Mouse (Mus musculus): ENCODE results near the gene Nipa1.
"Not testable (repeated sequence)": the region's sequence is repeated elsewhere in the genome, so short reads cannot be mapped to it uniquely, and the experiment has no call there.

The Nipa1 gene

DNA sequence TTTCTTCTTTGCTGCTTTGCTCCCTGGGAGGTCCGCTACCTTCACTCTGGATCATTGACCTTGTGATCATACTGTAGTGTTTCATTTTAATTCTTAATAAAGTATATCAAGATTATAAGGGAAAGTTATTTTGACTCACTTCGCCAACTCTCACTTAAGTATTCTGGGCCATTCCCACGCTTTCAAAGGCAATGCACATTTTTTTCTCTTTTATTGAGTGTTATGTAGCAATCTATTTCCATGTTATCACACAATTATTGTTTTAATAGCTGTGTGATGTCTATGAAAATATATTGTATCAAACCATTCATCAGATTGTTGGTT lies at the start of gene Nipa1:
Gene Nipa1 (minus strand): TSS at position 25 of the 324 bp plus-strand sequence.
- no peak for DNase-seq

DNA sequence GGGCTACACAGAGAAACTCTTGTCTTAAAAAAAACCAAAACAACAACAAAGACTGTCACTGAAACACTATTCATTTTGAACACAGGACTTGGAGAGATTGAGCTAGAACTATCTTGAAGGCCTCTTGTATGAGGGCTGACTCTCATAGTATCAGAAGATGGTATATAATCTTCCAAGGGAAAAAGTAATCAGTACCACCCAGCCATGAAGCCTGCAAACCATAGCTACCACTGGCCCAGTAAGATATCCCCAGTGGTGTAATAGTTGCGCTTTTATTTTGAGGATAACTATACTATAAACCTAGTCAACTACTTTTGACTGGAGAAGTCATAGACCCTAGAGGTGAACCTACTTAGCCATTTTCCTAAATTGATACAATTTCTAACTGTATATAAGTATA lies 46.9 kb upstream of the Nipa1 start:
- DNase-seq: no peak

DNA sequence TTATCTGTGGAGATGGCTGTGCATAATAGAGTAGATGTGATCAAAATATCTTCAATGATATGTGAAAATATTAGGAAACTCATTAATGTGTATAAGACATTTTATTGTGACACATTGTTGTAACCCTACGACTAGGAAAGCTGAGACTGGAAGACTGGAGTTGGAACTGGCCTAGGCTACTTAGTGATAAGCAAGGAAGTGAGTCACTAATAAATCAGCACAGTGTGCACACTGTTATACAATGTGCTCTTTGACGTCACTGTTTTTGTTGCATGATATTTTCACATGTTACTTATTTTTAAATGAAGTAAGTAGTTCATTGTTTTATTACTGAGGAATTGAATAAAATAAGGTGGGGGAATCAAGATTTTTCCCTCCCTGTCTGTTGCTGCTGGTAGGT lies 46.4 kb upstream of the Nipa1 start:
- no peak for DNase-seq

DNA sequence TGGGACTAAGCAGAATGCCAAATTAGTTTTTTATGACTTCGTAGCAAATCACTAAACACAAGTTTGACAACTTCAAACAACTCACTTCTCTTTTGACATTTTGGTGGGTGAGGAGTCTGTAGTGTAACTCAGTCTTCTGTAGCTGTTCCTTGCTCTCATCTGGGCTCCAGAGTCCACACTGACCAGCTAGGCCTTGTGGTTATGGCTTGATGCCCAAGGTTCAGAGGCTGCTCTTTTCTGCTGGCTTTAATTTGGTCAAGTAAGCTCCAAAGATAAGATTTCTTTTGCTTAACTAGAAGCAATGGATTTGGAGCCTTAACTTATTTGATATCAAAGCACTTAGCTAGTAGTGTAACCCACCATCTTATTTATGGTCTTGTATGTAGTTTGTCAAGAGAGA lies 45.1 kb upstream of the Nipa1 start:
- no peak for DNase-seq

DNA sequence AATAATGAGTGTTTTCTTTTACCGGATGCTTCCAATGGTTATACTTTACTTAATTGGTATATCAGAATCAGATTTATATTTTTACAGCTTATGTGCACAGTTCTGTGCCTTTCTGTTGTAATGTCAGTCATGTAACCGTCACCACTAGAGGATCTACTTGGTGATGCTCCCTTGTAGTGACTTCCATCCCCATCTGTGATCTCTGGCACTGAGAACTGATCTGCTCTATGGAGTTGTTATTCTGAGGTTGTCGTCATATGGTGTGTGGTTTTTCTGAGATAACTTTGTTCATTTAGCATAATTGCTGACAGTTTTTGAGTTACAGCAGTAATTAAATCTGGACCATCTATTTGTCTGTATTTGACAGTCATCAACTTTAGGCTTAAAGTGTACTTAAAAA lies 35.6 kb upstream of the Nipa1 start:
- no peak for DNase-seq

DNA sequence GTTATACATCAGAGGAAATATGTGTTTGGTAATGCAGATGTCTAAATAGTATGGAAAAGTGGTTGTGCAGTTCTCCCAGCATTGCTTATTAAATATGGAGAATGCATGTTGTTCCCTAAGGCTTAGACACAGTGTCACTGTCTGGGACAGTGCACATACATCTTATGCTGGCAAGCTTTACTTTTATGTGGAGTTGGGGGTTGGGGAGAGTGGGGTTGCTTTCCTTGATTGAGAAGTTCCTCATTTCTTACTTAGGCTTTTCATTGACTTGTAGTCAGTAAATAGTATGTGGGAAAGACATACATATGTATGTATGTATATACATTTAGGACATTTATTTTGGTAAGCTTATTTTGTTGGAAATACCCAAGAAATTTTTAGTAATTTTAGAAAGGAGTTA lies 33.2 kb upstream of the Nipa1 start:
- DNase-seq: no peak

DNA sequence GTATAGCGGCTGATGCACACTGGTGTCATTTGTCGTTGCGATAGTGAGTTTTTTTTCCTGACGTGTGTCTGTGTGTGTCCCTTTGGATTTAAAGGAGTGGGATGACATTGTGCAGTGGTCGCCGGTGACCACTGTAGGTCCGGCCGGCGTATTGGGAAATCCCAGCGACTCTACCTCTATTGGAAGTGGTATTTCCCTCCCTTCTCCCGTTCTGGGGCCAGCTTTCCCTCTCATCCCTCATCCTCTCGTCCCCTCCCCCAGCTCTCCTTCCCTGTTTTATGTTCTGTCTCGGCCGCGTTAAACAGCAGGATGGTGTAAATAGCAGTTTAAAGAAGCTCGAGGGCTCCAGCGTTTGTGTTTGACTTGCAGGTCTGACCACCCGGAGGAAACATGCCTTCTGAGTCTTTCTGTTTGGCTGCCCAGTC lies 30.7 kb upstream of the Nipa1 start:
- DNase-seq: peak; percentile 56

DNA sequence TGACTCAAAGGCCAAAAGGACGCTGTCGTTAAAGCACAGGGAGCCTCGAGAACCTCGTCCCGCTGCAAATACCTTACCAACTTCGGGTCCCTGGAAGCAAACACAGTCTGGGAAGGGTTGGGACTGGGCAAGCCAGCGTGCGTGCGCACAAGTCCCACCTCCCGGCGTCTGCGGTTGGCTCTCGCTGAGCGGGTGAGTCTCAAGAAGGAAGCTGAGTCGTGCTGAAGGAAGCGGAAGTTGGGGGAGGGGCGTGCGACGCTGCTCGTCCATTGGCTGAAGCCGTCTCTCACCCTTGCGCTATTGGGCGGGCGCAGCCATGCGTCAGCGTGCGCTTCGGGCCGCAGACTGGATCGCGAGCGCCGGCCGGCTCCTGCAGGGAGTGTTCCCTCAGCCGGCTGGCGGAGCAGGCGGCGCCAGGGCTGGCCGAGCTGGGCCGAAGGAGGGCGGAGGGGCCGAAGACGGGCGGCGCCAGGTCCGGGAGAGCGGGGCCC lies 30.1 kb upstream of the Nipa1 start, which contains the start of gene Herc2:
Gene Herc2 (plus strand): TSS at position 366 of the 491 bp plus-strand sequence.
- peak; percentile 100 for DNase-seq

DNA sequence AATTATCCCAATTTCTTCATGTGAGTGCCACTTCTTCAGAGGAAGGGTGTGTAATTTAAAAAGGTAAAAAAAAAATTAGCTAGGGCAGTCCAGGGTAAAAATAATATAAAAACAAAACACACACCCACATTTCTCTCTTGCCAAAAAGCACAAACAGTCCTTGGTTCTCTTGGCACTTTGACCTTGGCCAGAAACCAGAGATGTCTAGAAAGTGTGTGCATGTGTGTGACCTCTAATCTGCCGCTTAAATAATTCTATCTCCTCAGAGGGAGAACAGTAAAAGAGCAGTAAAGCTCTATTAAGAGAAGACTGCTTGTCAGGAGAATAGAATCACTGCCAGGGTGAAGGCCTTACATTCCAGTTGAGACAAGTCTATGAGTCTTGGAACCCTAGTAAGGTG lies 27.4 kb upstream of the Nipa1 start:
- no peak for DNase-seq

DNA sequence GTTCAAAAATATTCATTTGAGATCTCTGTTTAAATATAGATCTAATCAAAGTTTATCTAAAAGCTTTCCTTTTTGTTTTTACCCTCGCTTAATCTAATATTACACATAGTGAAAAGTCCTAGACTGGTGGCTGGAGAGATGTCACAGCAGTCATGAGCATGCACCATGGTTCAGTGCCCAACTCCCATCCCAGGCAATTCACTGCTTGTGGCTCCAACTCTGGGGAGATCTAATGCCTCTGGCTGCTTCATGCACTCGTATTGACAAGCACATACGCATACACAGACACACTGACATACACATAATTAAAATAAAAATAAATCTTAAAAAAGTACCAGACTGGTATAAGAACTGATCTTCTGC lies 24.5 kb upstream of the Nipa1 start:
- DNase-seq: no peak

DNA sequence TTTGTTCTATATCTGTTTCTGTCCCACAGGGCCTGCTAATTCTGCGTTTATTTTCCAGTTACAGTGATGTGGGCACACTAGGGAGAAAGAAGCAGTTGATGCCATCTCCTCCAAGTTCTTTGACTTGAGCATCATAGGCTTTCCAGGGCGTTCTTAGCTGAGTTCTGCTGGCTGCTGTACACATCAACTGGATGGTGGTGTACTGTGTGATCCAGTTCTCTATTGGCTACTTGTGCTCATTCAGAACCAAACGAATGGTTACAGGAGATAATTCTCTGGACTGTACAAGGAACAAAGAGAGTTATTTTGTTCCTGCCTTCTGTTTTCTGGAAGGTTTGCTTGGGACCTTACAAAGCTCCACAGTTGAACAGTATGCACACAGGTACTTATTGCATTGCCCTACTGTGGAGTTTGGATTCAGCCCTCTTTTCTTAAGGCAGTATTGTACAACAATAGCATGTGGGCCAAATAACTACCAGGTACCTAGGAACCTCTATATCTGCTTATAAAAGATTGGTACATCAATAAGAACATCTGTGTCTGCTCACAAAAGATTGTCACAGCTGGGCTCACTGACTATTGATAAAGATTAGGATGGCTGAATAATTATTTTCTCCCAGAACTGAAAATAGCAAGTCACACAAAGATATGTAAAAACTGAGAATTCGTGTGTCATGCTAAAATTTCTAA lies 24.0 kb upstream of the Nipa1 start:
- no peak for DNase-seq

DNA sequence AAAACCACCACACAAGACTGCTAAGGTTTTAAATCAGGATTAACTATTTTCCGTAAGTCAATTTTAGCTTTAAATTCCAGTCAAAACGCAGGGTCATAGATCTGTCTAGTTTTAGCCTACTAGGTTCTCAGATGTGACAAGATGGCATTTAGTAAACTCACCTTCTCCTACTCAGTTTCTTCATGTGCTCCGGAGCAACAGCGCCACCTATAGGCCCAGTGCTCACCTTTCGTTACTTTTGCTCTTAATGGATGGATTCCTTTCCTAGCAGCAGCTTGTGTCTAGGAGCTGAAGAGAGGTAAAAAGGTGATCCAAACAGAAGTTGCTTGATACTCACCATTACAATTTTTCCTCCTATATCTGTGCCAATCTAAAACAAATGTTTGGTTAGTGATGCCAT lies 22.6 kb upstream of the Nipa1 start:
- DNase-seq: peak; percentile 75

DNA sequence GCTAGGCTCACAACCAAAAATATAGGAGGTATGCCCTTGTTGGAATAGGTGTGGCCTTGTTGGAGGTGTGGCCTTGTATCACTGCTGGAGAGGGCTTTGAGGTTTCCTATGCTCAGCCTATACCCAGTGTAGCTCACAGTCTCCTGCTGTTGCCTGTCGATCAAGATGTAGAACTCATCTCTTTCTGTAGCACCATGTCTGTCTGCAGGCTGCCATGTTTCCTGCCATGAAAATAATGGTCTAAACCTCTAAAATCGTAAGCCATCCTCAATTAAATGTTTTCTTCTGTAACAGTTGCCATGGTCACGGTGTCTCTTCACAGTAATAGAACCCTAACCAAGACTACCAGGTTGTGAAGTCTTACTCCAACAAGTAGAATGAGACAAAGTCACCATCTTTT lies 3.8 kb upstream of the Nipa1 start:
- DNase-seq: no peak

DNA sequence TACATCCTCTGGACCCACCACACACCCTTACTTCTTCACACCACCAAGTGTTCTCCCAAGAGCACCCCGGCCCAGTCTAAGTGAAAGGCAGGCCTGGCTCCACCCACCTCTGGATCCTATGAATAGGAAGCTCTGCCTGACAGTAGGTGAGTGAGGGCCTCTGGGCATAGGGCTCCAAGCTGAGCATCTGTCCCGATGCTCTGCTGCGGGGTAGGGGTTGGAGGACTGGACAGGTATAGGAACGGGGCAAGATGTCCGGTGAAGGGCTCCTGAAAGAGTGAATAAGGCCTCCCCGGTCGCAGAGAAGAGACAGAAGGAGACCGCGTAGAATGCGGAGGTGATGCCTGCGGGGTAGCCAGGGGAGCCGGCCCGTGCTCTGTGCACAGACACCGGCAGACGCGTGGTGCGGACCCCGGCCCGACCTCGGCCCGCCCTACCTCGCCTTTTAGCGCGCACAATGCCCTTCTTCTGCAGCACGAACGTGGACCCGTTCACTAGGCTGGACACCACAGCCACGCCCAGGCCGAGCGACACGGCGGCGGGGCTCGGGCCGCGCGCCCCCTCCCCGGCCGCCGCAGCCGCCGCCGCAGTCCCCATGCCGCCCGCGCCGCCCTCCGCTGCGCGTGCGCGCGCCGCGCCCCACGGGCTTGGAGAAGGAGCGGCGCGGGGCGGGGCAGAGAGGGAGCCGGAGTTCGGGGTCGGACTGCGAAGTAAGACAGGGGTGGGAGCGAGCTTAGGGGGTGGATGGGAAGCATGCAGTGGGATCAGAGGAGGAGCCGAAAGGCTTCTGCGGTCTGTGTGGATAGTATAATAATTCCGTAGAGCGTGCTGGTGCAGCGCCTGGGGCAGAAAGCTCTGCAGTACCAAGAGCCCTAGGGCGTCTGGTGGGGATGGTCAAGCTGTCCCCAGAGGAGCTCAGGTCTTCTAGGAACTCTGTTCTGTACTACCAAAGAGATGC lies 503 bp downstream of the Nipa1 start:
- peak; percentile 82 for DNase-seq

DNA sequence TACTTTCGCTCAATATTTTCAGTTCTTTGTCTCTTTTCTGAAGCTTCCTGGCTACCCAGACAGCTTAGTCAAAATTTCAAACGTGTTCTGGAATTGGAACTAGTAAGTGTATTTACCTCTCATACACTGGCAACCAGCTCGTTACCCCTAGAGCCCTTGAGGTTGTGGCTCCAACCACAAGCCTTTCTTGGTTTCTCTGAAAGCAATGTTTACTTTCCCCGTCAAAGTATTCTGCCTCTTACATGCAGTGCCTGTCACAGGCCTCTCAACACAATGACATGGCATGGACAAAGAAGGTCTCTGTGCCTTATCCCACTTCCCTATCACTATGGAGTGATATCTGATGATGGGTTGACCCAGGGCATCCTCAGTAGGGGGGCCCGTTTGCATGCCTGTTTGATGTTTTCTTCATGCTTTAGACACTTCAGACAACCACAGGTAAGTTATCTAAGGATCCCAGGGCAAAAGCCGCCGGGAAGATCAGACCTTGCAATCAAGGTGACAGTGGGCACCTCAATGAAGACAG lies 1.2 kb downstream of the Nipa1 start:
- DNase-seq: no peak

DNA sequence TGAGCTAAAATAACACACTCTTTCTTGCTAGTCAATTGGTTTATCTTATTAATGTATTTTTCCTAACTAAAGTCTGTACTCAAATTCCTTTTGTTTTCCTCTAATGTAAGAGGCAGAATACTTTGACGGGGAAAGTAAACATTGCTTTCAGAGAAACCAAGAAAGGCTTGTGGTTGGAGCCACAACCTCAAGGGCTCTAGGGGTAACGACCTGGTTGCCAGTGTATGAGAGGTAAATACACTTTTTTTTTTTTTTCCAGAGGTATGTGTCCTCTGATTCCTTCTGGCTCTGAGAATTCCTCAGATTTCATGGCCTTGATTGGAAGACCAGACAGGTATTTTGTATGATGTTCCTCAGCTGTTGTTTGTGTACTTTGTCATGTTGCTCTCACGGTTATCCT lies 2.0 kb downstream of the Nipa1 start:
- DNase-seq: no peak

DNA sequence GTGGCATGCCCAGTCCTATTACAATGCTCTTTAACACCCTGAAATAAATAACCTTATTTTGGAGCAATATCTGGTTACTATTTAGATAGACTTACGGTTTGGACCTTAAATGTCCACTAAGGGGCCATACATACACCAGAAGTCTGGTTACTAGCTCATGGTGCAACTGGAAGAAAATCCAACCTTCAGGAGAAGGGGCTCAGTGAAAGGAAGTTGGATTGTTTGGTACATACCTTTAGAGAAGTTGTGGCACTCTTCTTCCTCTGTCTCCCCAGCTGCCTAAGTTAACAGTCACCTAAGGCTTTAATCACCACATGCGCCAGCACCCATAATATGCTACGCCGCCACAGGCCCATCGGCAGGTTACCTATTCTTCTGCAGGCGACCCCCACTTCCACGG lies 3.9 kb downstream of the Nipa1 start:
- no peak for DNase-seq

DNA sequence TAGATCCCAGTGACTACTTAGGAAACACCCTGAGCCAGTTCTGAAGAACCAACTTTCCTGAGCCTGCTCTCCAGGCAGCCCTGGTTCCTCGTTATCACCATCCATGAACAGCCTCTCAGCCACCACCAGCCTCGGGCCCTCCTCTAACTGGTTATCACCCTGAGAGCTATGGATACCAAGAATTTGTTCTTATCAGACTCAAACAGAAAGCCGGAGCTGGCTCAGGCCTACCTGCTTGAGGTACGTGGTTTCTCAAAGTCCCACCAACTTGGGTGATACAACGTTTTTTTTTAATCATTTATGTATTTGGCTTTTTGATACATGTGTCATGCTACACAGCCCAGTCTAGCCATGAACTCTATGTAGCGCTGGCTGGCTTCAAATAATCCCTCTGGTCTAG lies 4.6 kb downstream of the Nipa1 start:
- DNase-seq: no peak

DNA sequence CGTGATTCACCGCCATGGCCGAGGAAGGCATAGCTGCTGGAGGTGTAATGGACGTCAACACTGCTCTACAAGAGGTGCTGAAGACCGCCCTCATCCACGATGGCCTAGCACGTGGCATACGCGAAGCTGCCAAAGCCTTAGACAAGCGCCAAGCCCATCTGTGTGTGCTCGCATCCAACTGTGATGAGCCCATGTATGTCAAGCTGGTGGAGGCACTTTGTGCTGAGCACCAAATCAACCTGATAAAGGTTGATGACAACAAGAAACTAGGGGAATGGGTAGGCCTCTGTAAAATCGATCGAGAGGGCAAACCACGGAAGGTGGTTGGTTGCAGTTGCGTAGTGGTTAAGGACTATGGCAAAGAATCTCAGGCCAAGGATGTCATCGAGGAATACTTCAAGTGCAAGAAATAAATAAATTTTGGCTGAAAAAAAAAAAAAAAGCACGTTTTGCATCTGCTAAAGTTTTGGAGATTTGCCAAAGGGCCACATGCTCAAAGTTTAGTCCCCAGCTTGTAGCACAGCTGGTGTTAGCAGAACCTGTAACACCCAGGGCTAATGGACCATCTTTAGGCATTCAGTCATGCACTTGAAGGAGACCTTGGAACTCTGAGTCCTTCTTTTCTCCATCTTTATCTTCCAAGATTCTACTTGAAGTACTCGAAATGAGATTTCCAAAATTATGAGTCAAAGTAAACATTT lies 5.6 kb downstream of the Nipa1 start:
- DNase-seq: not testable (repeated sequence)

DNA sequence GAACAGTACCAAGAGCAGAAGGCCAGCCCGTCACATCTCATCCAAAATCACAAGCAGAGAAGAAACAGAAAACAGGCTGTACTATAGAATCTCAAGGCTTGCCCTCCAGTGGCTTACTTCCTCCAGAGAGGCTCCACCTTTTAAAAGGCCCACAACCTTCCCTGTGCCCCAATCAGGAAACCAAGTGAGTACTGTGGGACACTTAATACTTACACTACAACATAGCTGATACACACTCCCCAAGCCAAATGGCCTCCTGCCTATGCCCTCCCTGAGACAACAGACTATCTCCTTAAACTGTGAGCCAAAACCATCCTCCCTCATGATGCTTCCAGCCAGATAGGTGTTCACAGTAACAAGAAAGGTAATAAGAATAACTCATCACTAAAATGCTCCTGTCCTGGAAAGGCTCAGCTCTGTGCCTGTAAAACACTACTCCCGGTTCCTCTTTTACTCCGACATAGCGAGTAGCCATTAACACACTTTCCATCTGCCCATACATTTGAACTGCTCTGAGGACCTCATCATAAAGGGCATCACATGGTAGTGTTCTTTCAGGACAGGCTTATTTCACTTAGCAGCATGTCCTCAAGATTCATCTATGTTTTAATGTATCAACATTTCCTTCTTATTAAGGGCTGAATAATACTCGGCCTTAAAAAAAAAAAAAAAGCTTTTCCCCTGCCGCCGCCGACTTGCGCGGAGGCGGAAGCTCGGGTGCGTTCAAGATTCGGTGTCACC lies 6.3 kb downstream of the Nipa1 start:
- DNase-seq: no peak

DNA sequence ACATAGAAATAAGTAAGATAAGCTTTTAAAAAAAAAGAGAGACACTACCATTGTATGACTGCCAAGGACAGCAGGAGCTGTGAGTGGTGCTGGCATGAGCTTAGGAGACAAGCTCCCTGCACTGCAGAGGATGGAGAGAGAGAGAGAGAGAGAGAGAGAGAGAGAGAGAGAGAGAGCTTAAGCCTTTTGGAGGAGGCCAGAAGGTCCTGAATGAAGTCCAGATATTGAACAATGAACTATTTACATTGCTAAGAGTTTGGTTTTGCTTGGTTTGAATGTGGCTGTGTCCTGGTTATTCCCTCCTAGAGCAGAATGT lies 8.8 kb downstream of the Nipa1 start:
- DNase-seq: no peak

DNA sequence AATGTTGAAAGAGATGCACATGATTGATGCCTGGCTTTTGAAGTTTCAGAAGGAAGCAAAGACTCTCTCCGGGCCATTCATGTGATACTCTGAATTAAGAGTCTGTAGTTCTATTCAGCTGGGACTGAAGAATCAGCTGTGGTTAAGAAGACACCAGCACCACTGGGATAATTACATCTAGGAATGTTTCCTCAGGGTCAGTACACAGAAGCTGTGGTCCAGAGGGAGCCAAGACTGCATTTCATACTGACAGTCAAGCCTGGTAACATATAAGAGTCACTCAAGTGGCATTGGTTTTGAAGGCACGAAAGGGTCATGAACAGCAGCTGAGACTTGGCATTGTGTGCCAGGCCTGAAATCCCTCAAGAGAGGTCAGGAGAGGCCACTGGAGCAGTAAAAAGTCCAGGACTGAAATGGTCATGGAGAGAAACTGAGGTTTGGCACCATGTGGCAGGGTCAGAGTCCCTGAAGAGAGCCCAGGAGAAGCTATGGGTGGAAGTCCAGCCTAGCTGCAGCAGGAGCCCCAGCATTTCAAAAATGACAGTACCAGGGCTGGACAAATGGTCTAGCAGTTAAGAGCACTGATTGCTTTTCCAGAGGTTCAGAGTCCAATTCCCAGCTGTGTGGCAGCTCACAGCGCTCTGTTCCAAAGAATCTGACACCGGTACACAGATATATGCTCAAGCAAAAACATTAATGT lies 9.3 kb downstream of the Nipa1 start:
- no peak for DNase-seq

Data from lung, postnatal 10 days (tissue).